Mouse (Mus musculus) C2C12 (cell line): ENCODE data around the gene Crtc1. TPM values are rescaled to one million over a fixed set of nuclear protein-coding genes. Genes with fewer than 3 reads are reported as not detected.

Experiments used
- H3K27me3 ChIP-seq: one replicate; pipeline ENCODE4 v1.6.1; 2011; ENCODE audit not compliant: control insufficient read depth, insufficient read depth, insufficient read length
- H3K36me3 ChIP-seq: one replicate; pipeline ENCODE4 v1.6.1; 2011; ENCODE audit not compliant: control insufficient read depth, insufficient read depth
- H3K4me3 ChIP-seq: one replicate; pipeline ENCODE4 v1.5.1; 2011; ENCODE audit warnings: mild to moderate bottlenecking, control low read depth; ENCODE audit not compliant: poor library complexity, insufficient read depth, severe bottlenecking
- H3K79me2 ChIP-seq: one replicate; pipeline ENCODE4 v1.6.1; 2011; ENCODE audit not compliant: control insufficient read depth, insufficient read depth
- H3K79me3 ChIP-seq: one replicate; pipeline ENCODE4 v1.6.1; 2011; ENCODE audit warnings: low read depth, control low read depth
- H3ac ChIP-seq: one replicate; pipeline ENCODE3; 2011; ENCODE audit warnings: low read depth; ENCODE audit not compliant: control insufficient read depth, insufficient read length
- CEBPB ChIP-seq: IDR thresholded peaks from one replicate; pipeline ENCODE4 v1.6.1; 2011; ENCODE audit warnings: low read depth, mild to moderate bottlenecking, control low read depth, moderate library complexity
- CTCF ChIP-seq: IDR thresholded peaks from one replicate; pipeline ENCODE4 v1.5.1; 2011; ENCODE audit not compliant: control insufficient read depth, insufficient read depth, insufficient read length
- FOSL1 ChIP-seq: IDR thresholded peaks from one replicate; pipeline ENCODE4 v1.8.0; 2011; ENCODE audit warnings: mild to moderate bottlenecking, low read length; ENCODE audit not compliant: poor library complexity, insufficient read depth, severe bottlenecking
- MAX ChIP-seq: IDR thresholded peaks from one replicate; pipeline ENCODE4 v1.6.1; 2011; ENCODE audit warnings: mild to moderate bottlenecking, control low read depth
- MYOD1 ChIP-seq: IDR thresholded peaks from one replicate; pipeline ENCODE4 v1.6.1; 2011; ENCODE audit warnings: low read depth; ENCODE audit not compliant: control insufficient read depth, insufficient read length
- MYOG ChIP-seq: IDR thresholded peaks from one replicate; pipeline ENCODE4 v1.6.1; 2011; ENCODE audit not compliant: control insufficient read depth, insufficient read length; ENCODE audit errors: extremely low read depth
- USF1 ChIP-seq: IDR thresholded peaks from one replicate; pipeline ENCODE4 v1.6.1; 2011; ENCODE audit warnings: low read depth, mild to moderate bottlenecking, control low read depth, moderate library complexity
- polyA plus RNA-seq: library from polyadenylated mRNA; unstranded; fragments of >200 nt; fragmentation: generic; extraction: Trizol; gene quantifications from one replicate; pipeline ENCODE4 v1.2.1, GENCODE M21; 2012; ENCODE audit warnings: missing spikeins

Gene Crtc1
- polyA plus RNA-seq, 1 experiment, result 11.7 TPM

DNA sequence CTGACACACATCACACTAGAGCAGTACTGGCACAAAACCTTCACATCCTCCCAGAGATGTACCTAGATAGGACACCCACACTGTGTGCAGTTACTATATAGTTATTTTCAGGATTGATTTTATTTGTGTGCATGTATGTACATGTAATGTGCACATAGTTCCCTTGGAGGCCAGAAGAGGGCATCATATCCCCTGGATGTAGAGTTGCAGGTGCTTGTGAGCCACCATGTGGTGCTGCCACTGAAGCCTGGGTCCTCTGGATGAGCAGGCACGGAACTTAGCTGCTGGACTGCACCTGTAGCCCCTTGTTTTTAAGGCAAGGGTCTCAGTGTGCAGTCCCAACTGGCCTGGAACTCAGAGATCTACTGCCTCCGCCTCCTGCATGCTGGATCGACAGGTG is 35.2 kb downstream of the Crtc1 start:
- no peak for TF ChIP-seq USF1
- no peak for TF ChIP-seq MAX
- TF ChIP-seq CEBPB, result no peak
- TF ChIP-seq MYOD1, result no peak
- TF ChIP-seq CTCF, result no peak
- no peak for TF ChIP-seq MYOG
- no peak for TF ChIP-seq FOSL1
- Histone ChIP-seq H3K36me3 (peaks cover 4% of the 10 kb centered on the region), H3K79me3 (no peaks in the 10 kb centered on the region), H3K27me3 (no peaks in the 10 kb centered on the region), H3K4me3 (no peak overlapping the region), H3ac (no peak overlapping the region), H3K79me2 (no peaks in the 10 kb centered on the region)

DNA sequence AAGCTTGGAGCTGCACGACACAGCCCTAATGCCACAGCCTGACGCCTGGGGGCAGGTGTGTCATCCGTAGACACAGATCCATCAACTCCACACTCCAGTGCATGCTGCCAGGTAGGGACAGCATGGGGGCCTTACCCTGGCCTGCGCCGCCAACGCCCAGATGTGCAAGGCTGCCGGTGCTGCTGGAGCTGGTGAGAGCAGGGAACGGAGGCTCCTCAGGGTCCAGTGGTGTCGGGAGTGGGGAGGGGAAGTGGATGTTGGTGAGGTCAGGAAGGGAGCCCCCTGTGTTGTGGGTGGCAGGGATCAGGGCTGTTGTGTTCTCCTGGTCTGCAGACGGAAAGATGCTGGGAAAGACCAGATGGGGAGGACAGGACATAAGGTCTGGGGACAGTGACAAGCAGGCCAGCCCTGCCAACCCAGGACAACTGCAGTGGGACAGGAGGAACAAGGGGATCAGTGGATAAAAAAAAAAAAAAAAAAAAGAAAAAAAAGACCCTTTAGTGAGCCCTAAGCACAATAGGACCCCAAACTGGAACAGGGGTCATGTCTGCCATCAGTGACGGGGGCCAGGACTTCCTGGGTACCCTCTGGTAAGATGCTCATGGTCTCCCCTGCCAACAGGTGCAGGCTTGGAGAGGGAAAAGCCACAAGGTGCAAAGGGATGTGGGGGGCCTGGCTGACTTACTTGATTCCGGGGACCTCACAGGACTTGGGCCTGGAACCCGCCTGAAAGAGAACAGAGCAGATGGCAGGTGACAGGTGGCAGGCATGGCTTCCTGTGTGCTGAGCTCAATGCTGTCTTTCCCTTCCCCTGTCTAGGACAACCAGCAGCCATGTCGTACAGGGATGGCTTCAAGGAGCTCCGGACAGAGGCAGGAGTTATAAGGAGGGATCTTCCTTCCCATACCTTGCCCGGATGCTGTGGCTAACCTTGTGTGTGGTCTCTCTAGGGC is 41.5 kb downstream of the Crtc1 start:
- Histone ChIP-seq H3K79me2 (no peaks in the 10 kb centered on the region), H3K4me3 (no peak overlapping the region), H3K79me3 (no peaks in the 10 kb centered on the region), H3K36me3 (no peaks in the 10 kb centered on the region), H3ac (no peak overlapping the region), H3K27me3 (no peaks in the 10 kb centered on the region)
- TF ChIP-seq USF1 (no peak), MYOD1 (no peak), CTCF (no peak), MAX (no peak), FOSL1 (no peak), MYOG (no peak), CEBPB (no peak)

DNA sequence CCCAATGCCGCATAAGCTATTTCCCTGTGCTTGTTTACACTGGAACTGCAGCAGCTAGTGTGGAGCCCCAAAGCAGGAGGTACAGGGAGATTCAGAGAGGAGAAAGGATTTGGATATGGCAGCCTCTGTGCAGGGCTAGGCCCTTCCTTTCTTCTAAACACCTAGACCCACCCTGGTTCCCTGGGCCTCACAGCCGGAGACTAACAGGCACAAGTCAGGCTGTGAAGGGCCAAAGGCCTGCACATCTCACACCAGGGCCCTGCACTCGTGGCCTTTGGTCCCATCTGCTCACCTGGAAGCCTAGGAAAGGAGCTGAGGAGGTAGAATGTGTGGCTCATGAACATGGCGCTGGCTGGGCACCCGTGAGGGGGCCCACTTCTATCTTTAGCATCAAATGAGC is 43.2 kb downstream of the Crtc1 start:
- Histone ChIP-seq H3K27me3 (no peaks in the 10 kb centered on the region), H3K4me3 (no peak overlapping the region), H3K79me3 (no peaks in the 10 kb centered on the region), H3K36me3 (no peaks in the 10 kb centered on the region), H3K79me2 (no peaks in the 10 kb centered on the region), H3ac (no peak overlapping the region)
- TF ChIP-seq MYOG, result no peak
- TF ChIP-seq CTCF, result no peak
- TF ChIP-seq USF1, result no peak
- no peak for TF ChIP-seq FOSL1
- no peak for TF ChIP-seq CEBPB
- TF ChIP-seq MYOD1, result no peak
- no peak for TF ChIP-seq MAX

DNA sequence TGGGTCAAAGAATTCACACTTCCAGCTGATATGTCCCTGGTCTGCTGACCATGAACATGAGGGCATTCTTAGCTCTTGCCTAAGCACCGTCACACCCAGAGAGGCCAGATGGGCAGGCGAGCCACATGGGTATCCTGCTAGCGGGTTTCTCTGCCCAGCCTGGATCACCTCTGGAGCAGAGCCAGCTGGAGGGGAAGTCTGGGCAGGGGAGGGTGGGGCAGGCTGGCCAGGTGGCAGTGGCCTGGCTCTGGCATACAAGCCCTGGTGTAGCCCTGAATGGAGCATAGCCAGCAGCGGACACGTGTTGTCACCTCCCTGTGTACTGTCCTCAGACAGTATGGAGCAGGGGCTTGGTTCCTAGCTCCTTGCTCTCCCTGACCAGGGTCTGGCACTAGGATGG is 43.7 kb downstream of the Crtc1 start:
- no peak for TF ChIP-seq USF1
- no peak for TF ChIP-seq MYOG
- TF ChIP-seq FOSL1, result no peak
- TF ChIP-seq CTCF, result no peak
- no peak for TF ChIP-seq MYOD1
- no peak for TF ChIP-seq CEBPB
- no peak for TF ChIP-seq MAX
- no peak overlapping the region for H3K4me3 ChIP-seq
- no peaks in the 10 kb centered on the region for H3K27me3 ChIP-seq
- no peaks in the 10 kb centered on the region for H3K36me3 ChIP-seq
- H3K79me2 ChIP-seq, result no peaks in the 10 kb centered on the region
- no peaks in the 10 kb centered on the region for H3K79me3 ChIP-seq
- no peak overlapping the region for H3ac ChIP-seq

DNA sequence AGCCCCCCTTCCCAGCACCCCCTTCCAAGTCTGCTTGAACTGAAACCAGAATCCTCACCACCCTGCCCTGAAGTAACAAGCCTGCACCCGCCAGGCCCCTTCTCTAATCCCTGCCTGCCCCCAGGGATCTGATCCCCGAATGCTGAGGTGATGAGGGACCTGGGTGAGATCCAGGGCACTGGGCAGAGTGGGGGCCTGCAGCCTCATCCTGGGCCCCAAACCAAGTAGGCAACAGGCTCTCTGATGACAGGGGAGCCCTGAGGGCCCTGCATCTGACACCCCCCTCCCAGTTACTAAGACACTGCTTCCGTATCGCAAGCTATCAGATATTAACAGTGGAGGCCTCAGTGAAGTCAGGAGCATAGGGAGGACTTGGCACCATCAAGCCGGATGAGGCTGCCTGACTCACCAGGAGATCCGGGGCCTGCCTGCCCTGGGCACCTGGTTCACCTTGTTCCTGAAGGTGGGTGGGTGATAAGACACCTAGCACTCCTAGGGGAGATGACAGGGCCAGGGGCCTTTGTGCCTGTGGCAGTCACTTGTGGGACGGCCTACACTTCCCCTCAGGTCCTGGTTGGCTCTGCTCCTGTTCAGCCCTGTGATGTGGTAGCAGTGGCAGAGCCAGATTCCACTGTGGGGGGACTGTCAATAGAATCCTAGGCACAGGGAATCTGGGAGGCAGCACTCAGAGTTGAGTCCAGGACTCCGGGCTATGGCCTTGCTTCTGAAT is 44.9 kb downstream of the Crtc1 start:
- H3K79me2 ChIP-seq, result no peaks in the 10 kb centered on the region
- no peaks in the 10 kb centered on the region for H3K79me3 ChIP-seq
- TF ChIP-seq MYOG (no peak), FOSL1 (no peak), CEBPB (no peak), MYOD1 (no peak), CTCF (no peak), MAX (no peak)
- H3K4me3 ChIP-seq, result no peak overlapping the region
- no peak overlapping the region for H3ac ChIP-seq
- H3K27me3 ChIP-seq, result no peaks in the 10 kb centered on the region
- H3K36me3 ChIP-seq, result no peaks in the 10 kb centered on the region
